Mouse (Mus musculus) gastrocnemius, postnatal 4 days (tissue): ENCODE data around the gene 2310022B05Rik. TPM values are rescaled to one million over a fixed set of nuclear protein-coding genes. Genes with fewer than 3 reads are reported as not detected.

Source experiments
- DNase-seq, 2 experiments: peaks; one replicate each; pipeline ENCODE4 v3.0.0; 2021 to 2022; ENCODE audit warnings: low spot score in 2 of 2, mixed read lengths in 2 of 2
- total RNA-seq, 2 experiments: library from RNA; stranded (reverse); gene quantifications; 2 replicates each; pipeline ENCODE4 v1.2.3; 2021

2310022B05Rik gene
- total RNA-seq, 2 experiments from 2014 or later = 49.3 to 51.7 TPM

- no peak for DNase-seq
Observed at GRCm38 (mm10) chr8:124614325-124614724, 48.8 kb downstream of the 2310022B05Rik start.

DNA sequence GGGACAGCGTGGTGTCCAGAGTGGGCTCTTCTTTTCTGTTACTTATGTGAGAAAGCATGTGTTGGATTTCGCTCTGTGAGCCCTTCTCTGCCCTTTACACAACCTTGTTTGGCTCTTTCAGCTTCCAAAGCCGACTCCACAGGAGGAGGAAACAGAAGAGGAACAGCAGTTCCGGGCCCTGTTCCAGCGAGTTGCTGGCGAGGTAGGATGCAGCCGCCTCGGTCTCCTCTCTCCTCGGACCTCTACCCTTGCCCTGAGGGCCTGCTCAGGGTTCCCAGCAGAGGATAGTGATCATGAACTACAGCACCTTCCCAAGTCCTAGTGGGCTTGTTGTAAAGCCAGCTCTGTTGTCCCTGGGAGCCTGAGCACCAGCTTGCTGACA is 54.2 kb downstream of the 2310022B05Rik start:
- no peak for DNase-seq

DNA sequence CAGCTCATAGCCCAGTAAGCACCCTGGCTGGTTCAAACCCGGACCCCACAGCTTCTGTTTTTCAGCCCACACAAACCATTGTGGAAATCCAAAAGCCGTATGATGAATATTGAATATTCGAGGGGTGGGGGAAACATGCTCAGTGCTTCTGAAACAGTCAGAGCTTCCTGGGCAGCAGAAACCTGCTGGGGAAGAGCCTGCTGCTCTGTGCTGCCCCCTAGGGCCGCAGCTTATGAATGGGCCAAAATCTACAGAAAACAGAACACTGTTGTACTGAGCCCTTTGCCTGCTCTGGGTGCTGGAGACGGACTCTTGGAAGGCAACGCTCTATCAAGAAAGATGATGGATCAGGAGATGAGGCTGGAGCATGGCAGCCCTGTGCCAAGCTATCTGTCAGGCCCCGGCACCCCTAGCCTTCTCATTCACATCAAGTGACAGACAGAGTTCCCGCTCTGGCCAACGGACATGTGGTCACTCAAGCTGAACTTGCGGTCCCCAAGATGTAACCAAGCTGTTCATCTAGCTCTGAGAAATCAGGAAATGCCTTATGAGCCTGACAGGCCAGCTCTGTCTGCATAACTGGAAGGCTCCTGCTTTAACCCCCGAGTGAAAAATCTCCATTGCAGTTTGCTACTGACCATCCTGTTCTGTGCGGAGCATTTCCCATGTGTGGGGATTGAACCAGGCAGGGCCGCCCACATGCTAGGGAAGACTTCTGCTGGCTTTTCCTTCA is 54.8 kb downstream of the 2310022B05Rik start:
- no peak for DNase-seq

- no peak for DNase-seq
Observed at GRCm38 (mm10) chr8:124604066-124604465, 59.1 kb downstream of the 2310022B05Rik start.

- no peak for DNase-seq
Observed at GRCm38 (mm10) chr8:124589393-124589792, 73.8 kb downstream of the 2310022B05Rik start.

- no peak for DNase-seq
Observed at GRCm38 (mm10) chr8:124586556-124586955, 76.6 kb downstream of the 2310022B05Rik start.

Other genes starting within 250 kb of the 2310022B05Rik start
- 1 to 10 TPM; 2.0 to 2.5 TPM for gene Pgbd5, start 223.7 kb downstream of the 2310022B05Rik start, total RNA-seq
- 10 to 100 TPM; 29.3 to 33.9 TPM for gene Cog2, start 142.6 kb downstream of the 2310022B05Rik start, total RNA-seq
- gene Agt, start 93.7 kb downstream of the 2310022B05Rik start, total RNA-seq = 10 to 100 TPM; 28.5 to 37.1 TPM
- not detected for gene Capn9, start 87.3 kb downstream of the 2310022B05Rik start, total RNA-seq
- gene Ttc13, start 58.6 kb upstream of the 2310022B05Rik start, total RNA-seq = 10 to 100 TPM; 28.2 to 33.1 TPM
- 1 to 10 TPM; 6.6 to 7.1 TPM for gene Arv1, start 58.8 kb upstream of the 2310022B05Rik start, total RNA-seq
- gene Fam89a, start 88.5 kb upstream of the 2310022B05Rik start, total RNA-seq = under 1 TPM; 0.86 to 0.96 TPM
- under 1 TPM; 0.12 to 0.13 TPM for gene Trim67, start 129.7 kb upstream of the 2310022B05Rik start, total RNA-seq
- gene Gnpat, start 199.7 kb upstream of the 2310022B05Rik start, total RNA-seq = 100 to 1,000 TPM; 108 to 109 TPM
- 10 to 100 TPM; 36.7 to 37.0 TPM for gene 2810004N23Rik, start 199.8 kb upstream of the 2310022B05Rik start, total RNA-seq
- gene Exoc8, start 234.3 kb upstream of the 2310022B05Rik start, total RNA-seq = 10 to 100 TPM; 10.4 to 11.3 TPM
- 10 to 100 TPM; 11.7 to 11.9 TPM for gene Sprtn, start 234.5 kb upstream of the 2310022B05Rik start, total RNA-seq